Mouse (Mus musculus) left cerebral cortex, adult 6 months (tissue): ENCODE data around the gene Rassf3. TPM values are rescaled to one million over a fixed set of nuclear protein-coding genes. Genes with fewer than 3 reads are reported as not detected.

Experiments used
- long read RNA-seq, 2 experiments: library from polyadenylated mRNA; unstranded; transcript quantifications; one replicate each; pipeline ENCODE4 v2.0.0; 2019 to 2020
- polyA plus RNA-seq: library from polyadenylated mRNA; unstranded; fragments of <200 nt; fragmentation: Nextera tagmentation; gene quantifications from 2 replicates; pipeline ENCODE4 v1.2.3, GENCODE M21; 2021

The Rassf3 gene
- 3.2 and 6.1 TPM in 2 replicates for polyA plus RNA-seq
- long read RNA-seq, experiment 1, partial matches to known transcripts: 1 of 19 reads
- long read RNA-seq, experiment 1, other reads (novel, unspliced or antisense): 17 of 19 reads
- long read RNA-seq, experiment 2, partial matches to known transcripts: 1 of 13 reads
- long read RNA-seq, experiment 2, other reads (novel, unspliced or antisense): 12 of 13 reads

DNA sequence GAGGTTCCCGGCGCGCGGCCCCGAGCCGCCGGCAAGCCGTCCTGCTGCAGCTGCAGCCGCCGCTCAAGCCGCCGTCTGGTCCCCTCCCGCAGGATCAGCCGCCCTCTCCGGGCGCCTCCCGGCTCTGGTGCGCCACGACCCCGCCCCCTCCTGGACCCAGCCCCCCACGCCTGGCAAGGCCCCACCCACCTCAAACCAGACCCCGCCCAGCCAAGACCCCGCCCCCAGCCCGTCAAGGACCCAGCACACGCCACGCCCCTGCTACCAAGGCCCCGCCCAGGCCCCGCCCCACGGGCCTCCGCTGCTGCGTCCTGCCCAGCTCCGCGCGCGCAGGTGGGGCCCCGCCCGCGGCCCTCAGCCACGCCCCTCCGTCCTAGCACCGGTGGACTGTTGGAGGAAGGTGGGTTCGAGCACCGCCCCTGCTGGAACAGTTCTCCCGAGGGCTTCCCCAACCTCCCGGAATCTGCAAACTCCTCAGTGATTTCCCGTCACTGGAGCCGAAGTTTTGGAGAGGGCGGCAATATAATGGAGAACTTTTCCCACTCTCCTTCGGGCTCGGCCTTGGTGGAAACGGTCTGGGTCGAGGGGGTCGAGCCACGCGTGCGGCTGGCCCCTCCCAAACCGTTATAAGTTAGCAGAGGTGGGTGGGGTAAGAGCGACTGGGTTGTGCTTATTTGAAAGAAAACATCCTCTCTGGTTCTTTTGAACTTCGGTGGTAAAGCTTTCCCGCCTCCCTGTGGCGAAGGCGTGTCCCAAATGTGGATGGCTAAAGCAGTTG, at the start of gene Rassf3:
Gene Rassf3 (minus strand): TSS at position 158 of the 778 bp plus-strand sequence.

DNA sequence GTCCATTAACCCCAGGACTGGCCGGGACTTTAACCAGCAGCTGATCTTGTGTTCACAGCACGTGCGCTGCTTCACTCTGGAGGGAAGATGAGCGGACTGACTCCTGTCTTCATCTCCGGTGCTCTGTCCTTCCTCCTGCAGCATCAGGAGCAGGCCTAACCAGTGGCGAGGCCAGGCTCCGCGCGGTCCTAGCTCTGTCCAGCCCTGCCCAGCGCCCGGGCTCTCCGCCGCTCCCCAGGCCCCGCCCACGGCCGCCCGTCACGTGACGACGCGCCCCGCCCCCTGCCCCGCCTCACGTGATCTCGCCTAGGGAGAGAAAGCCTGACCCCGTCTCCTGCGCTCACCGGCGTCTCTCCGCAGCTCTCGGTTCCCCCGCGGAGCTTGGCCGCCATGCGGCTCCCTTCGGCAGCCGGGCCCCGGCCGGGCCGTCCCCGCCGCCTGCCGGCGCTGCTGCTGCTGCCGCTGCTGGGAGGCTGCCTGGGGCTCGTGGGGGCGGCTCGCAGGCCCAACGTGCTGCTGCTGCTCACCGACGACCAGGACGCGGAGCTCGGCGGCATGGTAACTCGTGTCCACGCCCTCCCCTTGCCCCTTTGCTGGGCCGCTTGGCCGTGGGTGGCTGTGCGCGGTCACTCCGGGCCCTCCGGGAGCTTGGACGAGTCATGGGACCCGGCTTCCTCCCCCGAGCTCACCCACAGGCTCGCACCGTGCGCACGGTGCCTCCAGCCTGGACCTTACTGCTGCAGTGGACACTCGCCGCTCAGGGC, 111.2 kb downstream of the Rassf3 start, which contains the start of gene Gns:
Gene Gns (plus strand): TSS at position 290 of the 764 bp plus-strand sequence.

Other genes starting within 250 kb of the Rassf3 start
- 19.2 and 23.8 TPM in 2 replicates for gene Tbc1d30, start 125.1 kb downstream of the Rassf3 start, polyA plus RNA-seq
- gene Gns, start 111.3 kb downstream of the Rassf3 start, polyA plus RNA-seq: 28.7 and 32.9 TPM in 2 replicates
- gene Tbk1, start 110.4 kb upstream of the Rassf3 start, polyA plus RNA-seq: 17.9 and 25.3 TPM in 2 replicates
- gene Xpot, start 150.0 kb upstream of the Rassf3 start, polyA plus RNA-seq: 26.0 and 33.1 TPM in 2 replicates
- 0.14 and 0.36 TPM in 2 replicates for gene D930020B18Rik, start 165.2 kb upstream of the Rassf3 start, polyA plus RNA-seq